Comparison of ENCODE assay signal across 21 mouse cellular contexts in genomic region chr2:49642761-49643160, GRCm38 (mm10). TPM values are rescaled to one million over a fixed set of nuclear protein-coding genes. Genes with fewer than 3 reads are reported as not detected.
DNase-seq lines count a peak whose midpoint lies in the region; ATAC-seq and TF ChIP-seq lines count a peak whose summit lies in the region.
"Had no signal": no experiment of that assay in that cellular context is flagged by ENCODE, and none has a peak within 500 bp of the region (broad histone marks: within the 10 kb centered on the region; RNA-seq: fewer than 3 reads in every experiment).

No protein-coding gene starts in this region.

- peak overlapping the region; percentile 36; the same call in 1 of the 2 replicates for H3K27ac ChIP-seq in hindbrain, embryonic 12.5 days
- H3K27ac ChIP-seq in hindbrain, postnatal 0 days: no peak overlapping the region
- peak overlapping the region; percentile 38; the same call in 1 of the 2 replicates for H3K27ac ChIP-seq in neural tube, embryonic 13.5 days (replicated peaks)
- H3K27ac ChIP-seq in midbrain, embryonic 13.5 days: peak overlapping the region; percentile 61
- no peak overlapping the region for H3K27ac ChIP-seq in intestine, postnatal 0 days (ENCODE audit: low read depth, low read length)
- H3K27ac ChIP-seq: heart, embryonic 13.5 days; limb, embryonic 13.5 days; liver, embryonic 14.5 days; stomach, embryonic 15.5 days had no signal

- TF ChIP-seq CTCF in hindbrain, postnatal 0 days (IDR thresholded peaks at IDR 0.05; ENCODE audit: low read depth): no peak
- TF ChIP-seq CTCF in intestine, postnatal 0 days (IDR thresholded peaks at IDR 0.05; ENCODE audit: low read depth): no peak

- WGBS in hindbrain, embryonic 12.5 days: 77% methylated on average over 3 of the region's 3 CpGs
- 51% methylated on average over 3 of the region's 3 CpGs for WGBS in hindbrain, postnatal 0 days
- WGBS in neural tube, embryonic 13.5 days: 87% methylated on average over 3 of the region's 3 CpGs
- 67% methylated on average over 3 of the region's 3 CpGs for WGBS in midbrain, embryonic 13.5 days
- WGBS in intestine, postnatal 0 days: 82% methylated on average over 3 of the region's 3 CpGs

- no peak overlapping the region for H3K4me3 ChIP-seq in hindbrain, embryonic 12.5 days
- H3K4me3 ChIP-seq in hindbrain, postnatal 0 days (ENCODE audit: low read length): no peak overlapping the region
- H3K4me3 ChIP-seq in neural tube, embryonic 13.5 days: no peak overlapping the region
- H3K4me3 ChIP-seq in midbrain, embryonic 13.5 days (replicated peaks): no peak overlapping the region
- no peak overlapping the region for H3K4me3 ChIP-seq in intestine, postnatal 0 days (ENCODE audit: low read depth, low read length)
- H3K4me3 ChIP-seq: heart, embryonic 13.5 days; limb, embryonic 13.5 days; myocyte; stomach, embryonic 15.5 days had no signal

- 0 out of 2 replicates have a peak, but pooled peaks cover 3% of the 10 kb centered on the region for H3K36me3 ChIP-seq in hindbrain, embryonic 12.5 days
- H3K36me3 ChIP-seq in hindbrain, postnatal 0 days (ENCODE audit: insufficient read depth, low read length): no peaks in the 10 kb centered on the region
- no peaks in the 10 kb centered on the region; the same call in 1 of the 2 replicates for H3K36me3 ChIP-seq in neural tube, embryonic 13.5 days
- peaks cover 12% of the 10 kb centered on the region; the same call in 1 of the 2 replicates for H3K36me3 ChIP-seq in midbrain, embryonic 13.5 days
- no peaks in the 10 kb centered on the region for H3K36me3 ChIP-seq in intestine, postnatal 0 days (ENCODE audit: control insufficient read depth, insufficient read depth)
- H3K36me3 ChIP-seq: heart, embryonic 13.5 days; stomach, embryonic 15.5 days had no signal

- no peaks in the 10 kb centered on the region for H3K27me3 ChIP-seq in hindbrain, embryonic 12.5 days
- H3K27me3 ChIP-seq in hindbrain, postnatal 0 days (ENCODE audit: insufficient read depth, low read length): no peaks in the 10 kb centered on the region
- no peaks in the 10 kb centered on the region for H3K27me3 ChIP-seq in neural tube, embryonic 13.5 days
- no peaks in the 10 kb centered on the region for H3K27me3 ChIP-seq in midbrain, embryonic 13.5 days
- H3K27me3 ChIP-seq in intestine, postnatal 0 days (replicated peaks; ENCODE audit: control insufficient read depth, insufficient read depth, low read length): no peaks in the 10 kb centered on the region
- H3K27me3 ChIP-seq: heart, embryonic 13.5 days; limb, embryonic 13.5 days; Patski; stomach, embryonic 15.5 days had no signal

- peaks cover 7% of the 10 kb centered on the region; the same call in 1 of the 2 replicates for H3K9me3 ChIP-seq in hindbrain, embryonic 12.5 days (replicated peaks)
- H3K9me3 ChIP-seq in hindbrain, postnatal 0 days (ENCODE audit: low read length): no peaks in the 10 kb centered on the region
- H3K9me3 ChIP-seq in neural tube, embryonic 13.5 days: no peaks in the 10 kb centered on the region
- H3K9me3 ChIP-seq in midbrain, embryonic 13.5 days: no peaks in the 10 kb centered on the region
- no peaks in the 10 kb centered on the region for H3K9me3 ChIP-seq in intestine, postnatal 0 days (ENCODE audit: control insufficient read depth)
- H3K9me3 ChIP-seq: stomach, embryonic 15.5 days had no signal

- no peak for DNase-seq in hindbrain, postnatal 0 days (ENCODE audit: low spot score)
- DNase-seq in neural tube, embryonic 10.5 days (ENCODE audit: extremely low spot score, low spot score): no peak
- DNase-seq in kidney, postnatal 25 days: no peak
- DNase-seq: adrenal gland, postnatal 14 days; cerebellum, adult 9-11 months; embryo, embryonic 11 days; heart, postnatal 36 days; thymus, adult 2 months had no signal

- no peak for ATAC-seq in hindbrain, embryonic 12.5 days (ENCODE audit: low FRiP score)
- no peak for ATAC-seq in hindbrain, postnatal 0 days
- no peak for ATAC-seq in neural tube, embryonic 13.5 days (ENCODE audit: low read depth)
- ATAC-seq in midbrain, embryonic 13.5 days: no peak
- no peak for ATAC-seq in intestine, postnatal 0 days
- ATAC-seq: activated CD4-positive, CD25-positive, alpha-beta regulatory T cell, adult 4 months; intestine, embryonic 16.5 days; lung, postnatal 0 days; Patski had no signal

- no peak overlapping the region for H3K9ac ChIP-seq in hindbrain, embryonic 12.5 days
- H3K9ac ChIP-seq in hindbrain, postnatal 0 days (replicated peaks; ENCODE audit: low read length): no peak overlapping the region
- H3K9ac ChIP-seq in neural tube, embryonic 13.5 days: no peak overlapping the region
- H3K9ac ChIP-seq in midbrain, embryonic 13.5 days (replicated peaks): no peak overlapping the region
- H3K9ac ChIP-seq in intestine, postnatal 0 days (ENCODE audit: low read depth, low read length): no peak overlapping the region
- H3K9ac ChIP-seq: heart, embryonic 13.5 days; limb, embryonic 13.5 days; liver, embryonic 14.5 days; stomach, embryonic 15.5 days had no signal

- H3K4me1 ChIP-seq in hindbrain, embryonic 12.5 days: peaks cover 27% of the 10 kb centered on the region
- no peaks in the 10 kb centered on the region for H3K4me1 ChIP-seq in hindbrain, postnatal 0 days (ENCODE audit: insufficient read depth, low read length)
- H3K4me1 ChIP-seq in neural tube, embryonic 13.5 days (replicated peaks): peaks cover 63% of the 10 kb centered on the region
- peaks cover 54% of the 10 kb centered on the region for H3K4me1 ChIP-seq in midbrain, embryonic 13.5 days (replicated peaks)
- no peaks in the 10 kb centered on the region for H3K4me1 ChIP-seq in intestine, postnatal 0 days (replicated peaks; ENCODE audit: control insufficient read depth, insufficient read depth, low read length)
- H3K4me1 ChIP-seq: heart, embryonic 13.5 days; limb, embryonic 13.5 days; stomach, embryonic 15.5 days had no signal

- no peak overlapping the region for H3K4me2 ChIP-seq in hindbrain, embryonic 12.5 days (replicated peaks)
- no peak overlapping the region for H3K4me2 ChIP-seq in hindbrain, postnatal 0 days (ENCODE audit: low read depth, low read length)
- H3K4me2 ChIP-seq in neural tube, embryonic 13.5 days: no peak overlapping the region
- H3K4me2 ChIP-seq in midbrain, embryonic 13.5 days (replicated peaks): no peak overlapping the region
- no peak overlapping the region for H3K4me2 ChIP-seq in intestine, postnatal 0 days (replicated peaks; ENCODE audit: low read depth)
- H3K4me2 ChIP-seq: heart, embryonic 13.5 days; limb, embryonic 13.5 days; stomach, embryonic 15.5 days had no signal

RNA-seq across cellular contexts. Expression of gene Kif5c, which starts 23.7 kb away (rescaled TPM):
- 153 and 157 TPM in 2 replicates for polyA plus RNA-seq in hindbrain, embryonic 12.5 days (2016; fragmentation: Nextera tagmentation; extraction: Ambion mirVana)
- total RNA-seq in hindbrain, postnatal 0 days (2014; rRNA removed): 262 and 290 TPM in 2 replicates
- 145 and 151 TPM in 2 replicates for polyA plus RNA-seq in hindbrain, postnatal 0 days (2015; fragmentation: Nextera tagmentation; extraction: Ambion mirVana)
- 181 and 182 TPM in 2 replicates for polyA plus RNA-seq in neural tube, embryonic 13.5 days (2015; fragmentation: Nextera tagmentation; extraction: Ambion mirVana)
- 180 and 183 TPM in 2 replicates for polyA plus RNA-seq in midbrain, embryonic 13.5 days (2015; fragmentation: Nextera tagmentation; extraction: Ambion mirVana)
- 2.7 and 3.0 TPM in 2 replicates for polyA plus RNA-seq in intestine, postnatal 0 days (2015; fragmentation: Nextera tagmentation; extraction: Ambion mirVana)

Comparison
In these comparisons a context has a peak if more than half of its experiments do, and no peak if none do; other contexts are left out.
1. H3K27ac ChIP-seq: peak in hindbrain, embryonic 12.5 days (single experiment), neural tube, embryonic 13.5 days (single experiment) and midbrain, embryonic 13.5 days (single experiment); none in hindbrain, postnatal 0 days (single experiment) and intestine, postnatal 0 days (single experiment).
2. RNA of gene Kif5c, which starts 23.7 kb away (polyA plus RNA-seq): 180 to 183 TPM in midbrain, embryonic 13.5 days, 181 to 182 TPM in neural tube, embryonic 13.5 days, 153 to 157 TPM in hindbrain, embryonic 12.5 days and 145 to 151 TPM in hindbrain, postnatal 0 days; 2.7 to 3.0 TPM in intestine, postnatal 0 days; every median in the first group is over 10 times any median in the second.